Mouse (Mus musculus) adrenal gland, postnatal 25 days (tissue): Measurements from ENCODE around the gene Ric3. TPM values are rescaled to one million over a fixed set of nuclear protein-coding genes. Genes with fewer than 3 reads are reported as not detected.

Experiments used
- DNase-seq: peaks from one replicate; pipeline ENCODE4 v3.0.0; 2021; ENCODE audit warnings: mixed read lengths
- total RNA-seq: library from RNA; stranded (reverse); gene quantifications from 2 replicates; pipeline ENCODE4 v1.2.3, GENCODE M21; 2021

Gene Ric3
- total RNA-seq, 1 experiment from 2014 or later: 37.8 TPM

DNA sequence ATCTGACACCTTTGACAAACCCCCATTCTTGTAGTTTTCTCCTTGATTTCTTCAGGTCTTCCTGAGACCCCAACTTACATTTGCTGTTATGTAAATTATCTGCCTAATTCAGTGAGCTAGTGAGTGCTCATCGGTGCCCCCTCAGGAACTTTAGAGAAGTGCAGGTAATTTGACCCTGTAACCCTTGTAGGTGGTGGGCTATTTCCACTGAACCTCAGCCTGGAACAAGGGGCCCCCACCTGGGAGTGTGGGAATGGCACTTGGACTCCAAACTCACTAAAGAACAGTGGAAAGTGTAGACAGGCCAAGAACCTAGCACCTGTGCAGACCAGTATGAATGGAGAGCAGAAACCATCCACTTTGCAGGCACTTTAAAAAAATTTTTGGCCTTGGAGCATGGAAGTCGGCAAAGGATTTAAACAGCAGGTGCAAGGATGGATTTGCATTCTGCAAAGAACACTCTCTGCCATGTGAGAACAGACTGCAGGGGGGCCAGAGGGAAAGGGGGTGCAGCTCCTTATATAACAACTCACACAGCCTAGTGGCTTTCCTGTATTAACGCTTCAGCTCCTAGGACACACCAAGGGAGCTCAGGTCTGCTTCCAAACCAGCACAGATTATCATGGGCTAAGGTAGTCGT, 82.7 kb downstream of the Ric3 start:
- DNase-seq: no peak

DNA sequence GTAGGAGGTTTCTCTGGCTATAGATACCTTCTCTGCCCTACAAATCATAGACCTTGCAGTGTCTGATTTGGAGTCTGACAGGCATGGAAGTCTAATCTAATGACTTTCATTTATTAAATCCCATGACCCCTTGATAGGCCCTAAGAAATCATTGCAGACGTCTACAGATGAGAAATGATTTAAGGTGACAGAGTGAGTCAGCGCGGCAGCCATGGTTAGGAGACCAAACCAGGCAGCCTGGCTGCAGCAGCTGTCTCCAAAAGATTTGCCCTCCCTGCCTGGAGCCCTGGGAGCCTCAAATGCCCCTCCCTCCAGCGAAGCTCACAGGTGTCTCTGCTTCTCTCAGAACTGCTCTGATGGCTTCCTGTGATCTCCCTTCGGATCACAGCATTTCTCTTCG, 87.0 kb downstream of the Ric3 start:
- DNase-seq: peak; percentile 31

DNA sequence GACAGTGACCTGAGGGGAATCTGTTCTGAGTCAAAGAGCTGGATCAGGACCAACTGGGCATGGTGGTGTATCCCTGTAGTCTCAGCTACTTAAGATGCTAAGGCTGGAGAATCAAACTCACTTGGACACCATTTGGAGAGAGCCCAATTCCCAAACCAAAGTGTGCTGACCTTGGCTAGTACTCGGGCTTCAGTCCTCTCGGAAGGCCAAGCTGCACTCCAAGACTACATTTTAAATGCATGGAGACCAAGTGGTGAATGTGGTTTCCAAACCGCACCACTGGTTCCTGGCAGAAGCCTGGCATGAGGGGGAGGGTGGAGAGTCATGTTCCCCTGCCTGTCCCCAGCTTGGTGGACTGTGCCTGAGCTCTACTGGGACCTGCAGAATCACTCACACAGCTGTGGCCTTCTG, 89.2 kb downstream of the Ric3 start:
- no peak for DNase-seq

DNA sequence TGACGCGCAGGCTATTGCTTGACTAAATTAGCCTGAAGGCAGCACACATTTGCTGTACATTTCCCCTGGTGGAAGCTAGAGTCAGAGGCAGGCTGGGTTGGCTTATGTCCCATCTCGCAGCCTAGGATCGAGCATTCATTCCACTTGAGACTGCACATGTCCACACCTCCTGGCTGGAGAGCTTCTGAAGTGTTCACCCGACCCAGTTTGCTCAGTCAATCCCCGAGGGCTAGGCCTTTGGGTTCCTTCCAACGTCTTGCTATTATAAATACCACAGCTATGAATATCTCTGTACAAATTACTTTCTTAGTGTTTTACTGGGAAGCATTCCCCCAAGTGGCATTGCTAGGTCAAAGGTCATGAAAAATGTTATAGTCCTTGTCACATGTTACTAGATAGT, 89.9 kb downstream of the Ric3 start:
- DNase-seq: peak; percentile 36

DNA sequence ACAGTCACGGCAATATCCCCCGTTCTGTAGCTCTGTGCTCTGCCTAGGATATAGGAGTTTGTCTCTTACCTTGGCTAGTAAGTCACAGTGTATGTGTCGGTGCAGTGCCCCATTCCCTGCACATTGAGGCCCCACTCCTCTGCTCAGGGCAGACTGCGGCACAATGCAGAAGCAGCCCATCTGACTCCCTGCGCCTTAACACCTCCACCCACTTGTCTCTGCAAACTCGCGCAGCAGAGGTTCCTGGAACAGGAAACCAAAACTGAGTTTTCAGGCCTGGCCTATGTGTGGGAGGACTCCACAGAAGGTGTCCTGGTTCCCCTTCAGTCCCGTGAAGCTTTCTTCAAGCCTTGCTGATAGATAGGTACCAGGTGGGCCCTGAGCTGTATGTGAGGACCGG, 91.9 kb downstream of the Ric3 start:
- no peak for DNase-seq

DNA sequence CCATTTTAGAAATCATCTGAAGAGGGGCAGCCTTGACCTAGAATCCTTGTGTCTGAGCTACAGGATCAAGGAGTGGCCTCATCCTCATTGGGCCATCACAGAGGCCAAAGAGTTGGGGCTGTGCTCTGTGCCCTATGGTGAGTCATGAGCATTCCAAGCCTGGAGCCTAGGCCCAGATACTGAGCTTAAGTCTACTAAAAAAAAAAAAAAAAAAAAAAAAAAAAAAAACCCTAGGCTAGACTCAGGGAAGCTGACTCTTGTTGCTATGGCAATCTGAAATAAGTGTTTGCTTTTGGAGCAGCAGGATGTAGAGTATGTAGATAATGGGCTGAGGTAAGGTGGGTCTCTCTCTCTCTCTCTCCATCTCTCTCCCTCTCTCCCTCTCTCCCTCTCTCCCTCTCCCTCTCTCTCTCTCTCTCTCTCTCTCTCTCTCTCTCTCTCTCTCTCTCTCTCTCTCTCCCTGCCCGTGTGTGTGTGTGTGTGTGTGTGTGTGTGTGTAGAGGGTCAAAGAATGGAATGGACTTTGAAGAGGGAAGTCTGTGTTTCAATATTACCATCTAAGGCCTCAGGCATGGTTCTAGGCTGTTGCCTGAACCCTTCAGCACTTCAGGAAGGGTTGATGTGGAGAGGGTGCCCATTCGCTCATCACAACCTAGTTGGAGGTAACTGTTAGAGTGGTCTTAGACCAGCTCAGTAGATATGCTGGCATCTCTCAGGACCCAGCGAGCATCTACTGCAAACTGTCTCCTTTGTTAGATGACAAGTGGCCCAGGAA, 97.0 kb downstream of the Ric3 start:
- no peak for DNase-seq

Other genes with a start within 250 kb of the Ric3 start
- not detected in 2 replicates for gene Olfr516, start 232.8 kb downstream of the Ric3 start, total RNA-seq
- not detected in 2 replicates for gene Olfr517, start 211.0 kb downstream of the Ric3 start, total RNA-seq
- not detected in 2 replicates for gene Olfr518, start 198.3 kb downstream of the Ric3 start, total RNA-seq
- gene Olfr519, start 188.9 kb downstream of the Ric3 start, total RNA-seq: not detected in 2 replicates
- gene Nlrp10, start 153.2 kb downstream of the Ric3 start, total RNA-seq: 0.27 and 0.29 TPM in 2 replicates
- gene Eif3f, start 148.9 kb downstream of the Ric3 start, total RNA-seq: 143 and 156 TPM in 2 replicates
- gene Tub, start 133.0 kb downstream of the Ric3 start, total RNA-seq: 26.0 and 30.1 TPM in 2 replicates
- gene Lmo1, start 91.9 kb upstream of the Ric3 start, total RNA-seq: 4.6 and 6.0 TPM in 2 replicates